Mouse (Mus musculus) testis, postnatal 14 days (tissue): ENCODE results near the gene Tprn.

Source experiments
- DNase-seq: peaks from one replicate; pipeline ENCODE4 v3.0.0; 2021; ENCODE audit warnings: low spot score

Tprn gene

DNA sequence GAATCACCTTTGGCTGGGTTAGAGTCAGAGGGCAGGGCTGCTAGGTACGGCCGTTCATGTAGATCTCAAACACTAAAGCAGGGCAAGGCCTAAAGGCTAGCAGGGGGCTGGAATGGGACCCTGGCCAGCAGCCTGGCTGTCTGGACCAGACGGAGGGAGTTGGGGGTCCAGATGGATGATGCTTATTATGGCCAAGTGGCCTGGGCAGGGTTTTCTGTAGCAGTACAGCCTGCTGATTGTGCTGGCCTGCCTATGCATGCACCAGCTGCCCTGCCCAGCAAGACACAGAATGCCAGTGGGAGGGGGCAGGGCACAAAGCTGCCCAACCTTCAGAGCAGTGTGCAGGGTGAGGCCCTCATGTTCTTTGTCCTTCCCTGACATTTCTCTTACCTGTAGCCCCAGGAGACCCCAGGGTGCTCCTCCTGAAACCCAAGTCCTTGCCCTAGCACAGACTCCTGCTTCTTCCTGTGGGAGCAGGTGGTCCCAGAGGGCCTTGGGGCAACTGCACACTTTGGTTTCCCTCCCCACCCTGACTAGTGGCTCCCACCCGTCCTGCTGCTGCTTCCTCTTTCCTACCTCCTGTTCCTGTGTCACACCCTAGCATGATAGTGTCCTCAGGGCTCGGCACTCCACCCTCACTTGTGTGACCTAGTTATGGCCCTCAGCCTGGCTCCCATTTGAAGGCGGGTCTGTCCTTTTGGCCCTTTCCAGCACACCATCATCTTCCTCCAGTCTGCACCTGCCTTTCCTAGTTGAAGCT, 3.7 kb downstream of the Tprn start:
- DNase-seq: no peak

DNA sequence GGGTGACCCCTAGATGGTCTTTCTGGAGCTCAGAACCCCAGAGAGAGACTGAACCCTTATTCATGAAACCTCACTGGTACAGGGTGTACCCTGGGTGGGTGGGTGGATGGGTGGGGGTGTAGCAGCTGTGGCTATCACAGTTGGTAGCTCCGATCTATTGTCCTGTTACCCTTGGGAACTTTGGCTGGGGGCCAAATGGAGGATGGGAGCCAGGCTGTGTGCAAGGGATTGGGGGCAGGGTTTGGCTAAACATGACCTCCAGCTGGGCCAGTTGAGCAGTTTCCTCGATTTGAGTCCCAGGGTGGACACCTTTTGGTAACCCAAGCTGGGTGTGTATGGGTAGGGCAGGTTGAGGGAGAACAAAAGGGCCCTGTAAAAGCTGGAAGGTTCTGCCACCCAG, 4.3 kb downstream of the Tprn start:
- no peak for DNase-seq

DNA sequence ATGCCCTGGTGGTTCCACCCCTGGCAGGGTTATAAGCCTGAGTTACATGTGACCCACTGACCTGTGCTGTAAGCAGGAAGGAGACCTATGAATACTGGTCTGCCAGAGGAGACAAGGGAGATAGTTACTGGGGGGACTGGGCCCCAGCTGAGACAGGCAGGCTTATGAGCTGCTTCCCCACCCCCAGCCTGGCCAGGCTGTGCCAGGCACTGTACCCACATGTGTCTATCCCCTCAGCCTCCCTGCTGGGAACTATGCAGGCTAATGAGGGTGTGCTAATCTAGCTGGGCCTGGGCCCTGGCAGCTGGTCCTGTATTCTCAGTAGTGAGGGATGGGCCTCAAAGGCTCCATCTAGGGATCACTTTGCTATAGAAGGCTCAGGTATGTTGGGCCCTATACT, 4.8 kb downstream of the Tprn start:
- DNase-seq: no peak

DNA sequence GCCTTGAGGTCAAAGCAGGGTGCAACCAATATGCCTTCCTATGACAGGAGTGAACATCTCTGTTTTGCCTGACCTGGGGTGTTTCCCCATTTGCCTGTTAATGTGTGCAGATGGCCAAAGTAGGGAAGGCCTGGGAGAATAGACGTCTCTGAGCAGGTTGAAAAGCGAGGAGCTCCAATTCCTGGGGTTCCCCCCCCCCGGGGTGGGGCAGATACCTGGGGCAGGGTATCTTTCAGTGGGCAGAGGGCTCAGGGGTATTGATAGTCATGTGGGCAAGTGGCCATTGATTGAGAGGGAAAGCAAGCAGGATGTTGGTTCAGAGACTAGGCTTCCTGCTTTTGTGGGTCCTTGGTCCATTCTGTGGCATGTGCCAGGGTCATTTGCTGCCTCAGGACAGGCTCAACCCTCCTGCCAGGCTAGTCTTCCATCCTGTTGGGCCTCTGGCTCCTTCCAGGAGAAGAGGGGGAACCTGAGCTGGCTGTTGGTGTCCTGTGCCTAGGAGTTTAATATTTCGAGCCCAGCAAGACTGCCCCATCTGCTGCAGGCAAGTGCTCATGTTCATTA, 5.4 kb downstream of the Tprn start:
- no peak for DNase-seq

DNA sequence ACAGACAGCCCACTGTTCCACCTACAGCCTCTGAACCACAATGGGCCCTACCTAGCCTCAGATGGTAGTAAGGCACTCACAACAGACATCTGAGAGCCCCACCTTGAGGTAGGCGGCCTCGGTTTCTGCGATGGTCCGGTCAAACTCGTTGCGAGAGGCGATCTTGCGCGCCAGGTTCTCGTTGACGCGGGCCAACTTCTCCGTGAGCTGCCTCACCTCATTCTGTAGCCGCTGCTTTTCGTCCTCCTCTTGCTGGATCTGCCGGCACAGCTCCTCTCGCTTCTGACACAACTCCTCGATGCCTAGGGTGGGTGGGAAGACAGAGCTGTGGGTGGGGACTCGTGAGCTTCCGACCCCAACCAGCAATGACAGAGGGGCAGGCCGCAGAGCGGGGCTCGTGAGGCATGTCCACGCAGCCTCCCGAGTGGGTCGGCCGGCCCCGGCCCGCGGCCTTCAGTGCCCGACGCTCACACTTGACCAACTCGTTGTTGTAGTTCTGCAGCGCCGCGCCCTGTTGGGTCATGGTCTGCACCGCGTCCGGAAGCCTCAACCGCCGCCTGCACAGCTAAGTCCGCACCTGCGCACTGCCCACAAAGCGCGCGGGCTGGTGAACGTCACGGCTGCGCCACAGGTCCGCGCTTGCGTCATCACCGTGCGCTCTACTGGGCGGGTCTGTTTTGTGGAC, 9.6 kb downstream of the Tprn start, which contains the start of the genes Ssna1 and Anapc2:
Gene Ssna1, minus strand, starts transcription at position 612 of the 685 bp plus-strand sequence.
Gene Anapc2, plus strand, starts transcription at position 652 of the 685 bp plus-strand sequence.
- peak; percentile 96 for DNase-seq

DNA sequence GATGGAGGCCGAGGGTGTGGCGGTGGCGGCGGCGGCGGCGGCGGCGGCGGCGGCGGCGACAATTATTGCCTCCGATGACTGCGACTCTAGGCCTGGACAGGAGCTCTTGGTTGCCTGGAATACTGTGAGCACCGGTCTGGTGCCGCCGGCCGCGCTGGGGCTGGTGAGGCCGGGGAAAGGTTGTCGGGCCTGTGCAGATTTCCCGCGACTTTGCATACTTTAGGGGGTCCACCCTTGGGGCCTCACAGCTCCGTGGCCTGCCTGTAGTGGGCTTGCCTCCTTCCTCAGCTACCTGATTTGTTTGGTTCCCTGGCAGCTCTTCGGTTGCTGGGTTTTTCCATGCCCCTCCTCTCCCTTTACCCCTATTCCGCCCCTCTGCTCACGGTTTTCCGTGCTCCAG, 10.1 kb downstream of the Tprn start:
- DNase-seq: no peak

DNA sequence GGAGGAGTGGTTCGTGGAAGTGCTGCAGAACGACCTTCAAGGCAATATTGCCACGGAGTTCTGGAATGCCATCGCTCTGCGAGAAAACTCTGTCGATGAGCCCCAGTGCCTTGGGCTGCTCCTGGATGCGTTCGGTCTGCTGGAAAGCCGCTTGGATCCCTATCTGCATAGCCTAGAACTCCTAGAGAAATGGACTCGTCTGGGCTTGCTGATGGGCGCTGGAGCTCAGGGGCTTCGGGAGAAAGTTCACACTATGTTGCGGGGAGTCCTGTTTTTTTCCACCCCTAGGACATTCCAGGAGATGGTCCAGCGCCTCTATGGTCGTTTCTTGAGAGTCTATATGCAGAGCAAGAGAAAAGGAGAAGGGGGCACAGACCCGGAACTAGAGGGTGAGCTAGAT, 10.6 kb downstream of the Tprn start:
- DNase-seq: no peak

DNA sequence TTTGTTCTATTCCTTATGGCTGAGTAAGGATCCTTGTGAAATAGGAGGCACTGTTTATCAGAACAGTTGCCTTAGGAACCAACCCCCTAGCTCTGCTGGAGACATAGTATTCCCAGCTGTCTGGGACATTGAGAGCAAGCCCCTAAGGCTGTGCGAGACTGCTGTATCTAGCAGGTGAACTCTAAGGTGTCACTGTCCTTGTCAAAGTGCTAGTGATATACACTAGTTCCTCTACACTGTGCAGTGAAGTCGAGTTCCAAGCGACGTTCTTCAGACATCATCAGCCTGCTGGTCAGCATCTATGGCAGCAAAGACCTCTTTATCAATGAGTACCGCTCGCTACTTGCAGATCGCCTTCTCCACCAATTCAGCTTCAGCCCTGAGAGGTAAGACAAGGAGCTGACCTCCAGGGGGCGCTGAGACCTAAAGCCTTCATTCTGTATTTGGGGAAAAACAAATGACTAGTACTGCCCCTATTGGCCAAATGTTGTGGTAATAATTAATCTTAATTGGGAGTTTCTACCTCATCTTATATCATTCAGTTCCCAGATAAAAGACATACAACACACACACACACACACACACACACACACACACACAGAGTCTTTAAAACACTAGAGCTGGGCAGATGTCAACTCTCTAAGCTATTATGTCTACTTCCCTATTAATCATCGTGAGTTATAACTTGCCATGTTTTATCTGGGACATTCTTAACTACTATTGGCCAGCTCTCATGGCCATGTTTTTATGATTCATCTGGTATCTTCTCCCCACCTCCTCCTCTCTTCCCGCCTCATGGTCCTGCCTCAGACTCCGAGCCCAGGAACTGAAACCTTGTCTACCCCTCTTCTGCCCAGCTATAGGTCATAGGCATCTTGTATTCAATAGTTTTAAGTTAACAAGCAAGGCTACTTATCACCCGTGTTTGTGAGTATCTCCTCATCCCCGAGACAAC, 16.8 kb downstream of the Tprn start:
- no peak for DNase-seq

DNA sequence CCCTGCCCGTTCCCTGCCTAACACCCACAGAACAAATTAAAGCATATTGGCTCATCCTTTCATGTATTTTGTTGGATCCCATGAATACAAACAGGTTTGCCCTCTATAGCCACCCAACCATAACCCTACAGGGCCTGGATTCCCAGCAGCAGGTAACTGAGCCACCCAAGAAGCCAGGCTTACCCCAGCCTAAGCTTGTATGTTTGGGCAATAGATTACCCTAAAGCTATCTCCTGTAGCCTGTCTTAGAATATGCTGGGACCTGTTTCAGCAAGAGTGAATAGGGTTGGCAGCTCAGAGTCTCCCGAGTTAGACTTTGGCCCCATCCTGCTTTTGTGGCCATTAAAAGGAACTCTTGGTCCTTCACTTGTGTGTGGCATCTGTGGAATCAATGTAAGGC, 23.1 kb downstream of the Tprn start:
- no peak for DNase-seq

DNA sequence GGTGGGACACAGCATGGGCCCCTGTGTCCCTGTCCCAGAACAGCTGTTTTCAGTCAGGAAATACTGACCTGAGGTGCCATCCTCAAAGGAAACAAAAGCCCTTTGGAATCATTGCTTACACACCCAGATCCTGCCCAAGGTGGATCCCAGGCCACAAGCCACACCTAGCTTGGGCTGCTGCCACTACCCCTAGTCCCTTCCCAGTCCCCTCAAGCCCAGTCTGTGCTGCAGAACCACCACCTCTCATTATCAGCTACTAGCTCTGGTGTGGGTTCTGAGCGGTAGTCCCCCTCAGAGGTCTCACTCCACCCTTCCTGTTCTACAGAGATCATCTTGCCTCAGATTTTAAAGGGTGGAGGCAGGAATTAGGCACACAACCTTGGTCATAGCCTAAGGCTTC, 23.9 kb downstream of the Tprn start:
- no peak for DNase-seq

DNA sequence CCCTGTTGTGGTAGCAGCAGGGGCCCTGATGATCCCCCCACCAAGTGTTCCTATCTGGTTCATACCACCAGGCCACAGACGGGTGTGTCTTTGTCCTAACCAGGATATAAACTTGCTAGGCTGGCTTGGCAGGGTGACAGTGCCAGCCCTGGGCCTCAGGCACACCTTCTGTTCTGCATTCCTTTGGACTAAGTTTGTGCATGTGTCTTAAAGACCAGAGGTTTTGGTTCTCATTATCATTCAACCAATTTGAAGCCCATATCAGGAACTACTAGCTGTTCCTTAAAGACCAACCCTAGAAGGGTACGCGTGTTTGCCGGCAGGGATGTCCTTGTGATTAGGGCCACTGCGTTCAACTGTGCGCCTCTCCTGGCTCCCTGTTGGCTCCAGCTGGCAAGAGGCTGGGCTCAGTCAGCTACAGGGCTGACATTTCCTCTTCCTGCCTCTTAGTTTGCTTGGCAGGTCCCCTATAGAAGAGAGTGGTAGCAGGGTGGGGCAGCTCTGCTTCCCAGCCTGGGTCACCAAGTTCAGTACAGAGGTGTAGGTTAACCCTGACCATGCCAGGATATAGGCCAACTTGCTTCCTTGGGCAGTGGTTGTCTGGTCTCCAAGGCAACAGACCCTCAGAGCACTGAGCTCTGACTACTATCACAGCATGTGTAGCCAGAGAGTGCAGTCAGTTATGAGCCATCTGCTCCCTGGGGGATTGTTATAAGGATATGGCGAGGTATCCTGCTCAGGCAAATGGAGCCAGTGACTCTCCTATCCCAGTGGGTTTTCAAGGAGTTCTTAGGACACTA, 24.6 kb downstream of the Tprn start:
- peak; percentile 14 for DNase-seq

DNA sequence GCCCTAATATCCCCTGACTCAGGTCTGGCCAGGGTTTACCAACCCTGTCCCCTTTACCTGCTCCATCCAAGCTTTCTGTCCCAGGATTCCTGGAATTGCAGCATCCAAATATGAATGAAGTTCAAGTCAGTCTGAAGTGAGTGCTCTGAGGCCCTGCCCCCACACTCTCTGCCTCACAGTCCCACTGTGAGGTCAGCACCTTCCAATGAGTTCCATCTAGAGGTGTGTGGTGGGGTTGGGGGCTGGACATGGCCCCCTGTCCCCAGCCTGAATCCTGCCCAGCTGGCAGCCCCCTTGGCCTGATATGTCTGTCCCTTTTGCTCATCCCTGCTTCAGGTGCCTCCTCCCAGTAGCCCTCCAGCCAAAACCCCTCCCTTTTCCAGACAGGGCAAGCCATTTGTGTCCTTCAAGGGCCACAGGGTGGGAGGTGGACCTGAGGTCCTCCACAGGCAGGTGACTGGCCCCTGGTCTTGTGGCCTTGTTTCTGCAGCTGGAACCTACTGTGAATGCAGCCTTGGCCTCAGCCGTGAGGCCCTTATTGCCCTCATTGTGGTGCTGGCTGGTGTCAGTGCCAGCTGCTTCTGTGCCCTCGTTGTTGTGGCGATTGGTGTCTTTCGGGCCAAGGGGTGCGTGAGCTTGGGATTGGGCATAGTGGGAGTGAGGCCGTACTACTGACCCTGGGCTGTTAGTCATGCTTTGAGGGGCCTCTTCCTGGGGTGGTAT, 25.7 kb downstream of the Tprn start, which contains the start of gene Tmem210:
Gene Tmem210, plus strand, starts transcription at position 219 of the 723 bp plus-strand sequence.
- DNase-seq: no peak

DNA sequence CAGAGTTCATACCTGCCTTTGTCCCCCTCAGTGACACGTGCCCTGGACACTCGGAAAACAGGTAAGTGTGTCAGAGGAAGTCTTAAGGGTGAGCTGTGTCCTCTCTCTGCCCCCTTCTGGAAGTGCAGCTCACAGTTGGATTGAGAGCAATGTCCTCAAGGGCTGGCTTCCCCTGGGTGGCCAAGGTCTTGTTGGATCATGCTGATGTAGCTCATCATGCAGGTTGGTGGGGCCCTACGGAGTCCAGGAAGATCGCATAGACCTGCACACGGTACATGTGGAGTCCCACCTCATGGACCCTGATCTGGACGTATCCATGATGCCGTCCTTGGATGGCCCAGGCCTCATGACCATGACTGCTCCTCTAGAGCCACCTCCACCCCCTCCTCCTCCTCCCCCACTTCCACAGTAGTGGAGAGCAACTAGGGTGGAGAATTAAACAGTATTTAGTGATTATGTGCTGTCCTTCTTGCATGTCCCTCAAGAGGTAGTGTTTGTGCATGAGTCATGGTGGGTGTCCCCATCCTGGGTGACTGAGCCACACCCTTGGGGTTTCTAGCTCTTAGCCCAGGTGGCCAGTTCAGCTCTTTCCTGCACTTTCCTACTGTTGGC, 26.4 kb downstream of the Tprn start:
- DNase-seq: no peak

DNA sequence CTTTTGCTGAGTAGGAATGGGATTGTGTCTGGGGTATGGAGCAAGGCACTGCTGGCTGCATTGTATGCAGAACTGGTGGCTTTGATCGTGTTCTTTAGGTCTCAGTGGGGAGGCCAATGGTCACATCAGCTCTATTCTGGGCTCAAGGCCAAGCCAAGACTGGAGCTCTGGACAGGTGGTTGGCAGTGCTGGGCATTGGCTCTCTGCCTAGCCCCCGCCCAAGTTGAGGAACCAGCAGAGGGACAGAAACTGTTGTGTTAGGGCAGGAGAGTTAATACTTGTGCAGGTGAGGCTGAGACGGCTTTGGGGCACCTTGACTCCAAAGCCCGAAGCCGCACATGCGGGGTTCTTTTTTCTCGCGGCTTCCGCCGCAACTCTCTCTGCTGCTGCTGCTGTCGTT, 27.2 kb downstream of the Tprn start, which contains the start of gene Lrrc26:
Gene Lrrc26, plus strand, starts transcription at position 265 of the 400 bp plus-strand sequence.
- no peak for DNase-seq

DNA sequence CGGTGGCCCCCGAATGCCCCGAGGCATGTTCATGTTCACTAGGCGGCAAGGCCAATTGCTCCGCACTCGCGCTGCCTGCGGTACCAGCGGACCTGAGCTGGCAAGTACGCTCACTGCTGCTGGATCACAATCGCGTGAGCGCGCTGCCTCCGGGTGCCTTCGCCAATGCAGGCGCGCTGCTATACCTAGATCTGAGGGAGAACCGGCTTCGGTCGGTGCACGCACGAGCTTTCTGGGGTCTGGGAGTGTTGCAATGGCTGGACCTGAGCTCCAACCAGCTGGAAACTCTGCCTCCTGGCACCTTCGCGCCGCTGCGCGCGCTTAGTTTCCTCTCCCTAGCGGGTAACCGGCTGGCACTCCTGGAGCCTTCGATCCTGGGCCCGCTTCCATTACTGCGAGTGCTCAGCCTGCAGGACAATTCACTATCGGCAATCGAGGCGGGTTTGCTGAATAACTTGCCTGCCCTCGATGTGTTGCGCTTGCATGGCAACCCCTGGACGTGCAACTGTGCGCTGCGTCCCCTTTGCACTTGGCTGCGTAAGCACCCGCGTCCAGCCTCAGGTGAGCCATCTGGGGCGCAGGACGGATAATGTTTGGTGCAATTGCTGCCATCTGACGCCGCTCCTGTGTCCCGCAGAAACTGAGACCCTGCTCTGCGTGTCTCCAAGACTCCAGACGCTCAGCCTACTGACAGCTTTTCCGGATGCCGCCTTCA, 27.8 kb downstream of the Tprn start:
- no peak for DNase-seq

DNA sequence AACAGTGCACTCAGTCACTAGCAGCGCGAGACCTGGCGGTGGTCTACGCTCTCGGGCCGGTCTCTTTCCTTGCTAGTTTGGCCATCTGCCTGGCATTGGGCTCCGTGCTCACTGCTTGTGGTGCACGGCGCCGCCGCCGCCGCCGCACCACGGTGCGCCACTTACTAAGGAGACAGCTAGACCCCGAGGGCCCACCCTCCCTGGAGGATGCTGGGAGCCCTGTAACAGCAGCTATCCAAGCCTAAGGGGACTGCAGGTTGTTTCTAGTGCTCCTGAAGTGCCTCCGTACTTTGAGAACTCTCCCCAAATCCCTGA, 28.4 kb downstream of the Tprn start:
- DNase-seq: no peak

DNA sequence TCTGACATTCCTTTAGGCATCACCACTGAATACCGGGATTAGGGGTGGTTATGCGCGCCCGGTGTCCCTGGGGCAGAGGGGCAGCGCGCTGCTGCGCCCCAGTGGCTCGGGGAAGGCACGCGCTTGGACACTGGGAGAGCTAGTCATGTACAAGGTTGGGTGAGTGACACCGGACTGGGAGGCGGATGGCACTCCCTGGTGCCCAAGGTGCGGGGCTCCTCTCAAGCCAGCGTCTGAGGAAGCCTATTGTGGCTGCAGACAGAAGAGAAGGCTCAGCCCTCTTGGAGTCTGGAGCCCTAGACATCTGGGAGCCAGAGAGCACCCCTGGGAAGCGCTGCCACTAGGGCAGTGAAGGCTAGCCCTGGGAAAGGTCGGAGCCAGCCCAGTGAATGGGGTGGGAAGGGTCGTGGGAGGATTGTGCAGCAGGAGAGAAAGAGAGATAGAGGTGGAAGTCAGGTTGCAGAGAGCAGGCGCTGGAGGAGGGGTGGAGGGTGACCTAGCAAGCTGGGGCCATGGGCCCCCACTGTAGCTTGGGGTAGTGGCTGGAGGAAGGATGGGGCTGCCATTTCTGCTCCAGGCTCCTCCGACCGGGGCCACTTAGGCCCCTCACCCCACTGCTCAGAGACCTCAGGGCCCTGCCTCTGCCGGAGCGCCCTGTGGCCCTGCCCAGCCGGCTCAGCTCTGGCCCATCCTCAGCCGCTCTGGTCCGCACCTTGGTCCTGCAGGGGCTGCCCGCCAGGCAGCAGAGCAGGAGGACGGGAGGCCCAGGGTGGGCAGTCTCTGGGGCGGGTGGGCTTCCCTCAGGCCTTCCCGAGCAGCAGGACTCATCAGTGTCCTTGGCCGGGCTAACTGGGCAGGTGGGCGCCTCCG, 29.0 kb downstream of the Tprn start:
- no peak for DNase-seq

DNA sequence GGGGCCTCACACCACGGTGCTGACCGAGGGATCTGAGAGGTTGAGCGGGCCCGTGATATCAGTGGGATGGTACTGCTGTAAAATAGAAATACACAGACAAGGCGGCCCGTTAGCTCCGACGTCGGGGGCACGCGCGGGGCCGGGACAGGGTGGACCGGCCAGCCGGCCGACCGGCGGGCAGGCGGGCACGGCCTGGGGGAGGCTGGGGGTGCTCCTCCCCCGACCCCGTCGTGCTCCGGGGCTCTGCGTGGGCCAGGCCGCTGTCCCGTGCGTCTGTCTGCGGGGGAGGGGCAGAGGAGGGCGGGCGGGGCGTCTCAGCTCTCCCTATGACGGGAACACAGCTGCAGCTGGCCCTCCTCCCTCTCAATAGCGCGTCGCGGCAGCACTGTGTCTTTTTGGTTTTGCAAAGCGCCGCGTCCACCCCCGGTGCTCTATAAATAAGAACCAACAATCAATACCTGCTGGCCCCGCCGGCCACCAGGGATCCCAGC, 29.7 kb downstream of the Tprn start:
- DNase-seq: no peak
